Mouse (Mus musculus) E14TG2a.4 (cell line): ENCODE results near the gene Cnot1.
A peak's percentile ranks its signal among the peaks of the same experiment; 100 is the strongest.

Experiments
- H3K27me3 ChIP-seq: 2 replicates; pipeline ENCODE4 v1.6.1; 2014; ENCODE audit warnings: low read length, control low read depth; ENCODE audit not compliant: insufficient read depth
- H3K36me3 ChIP-seq: 2 replicates; pipeline ENCODE4 v1.6.1; 2014; ENCODE audit warnings: low read length, control low read depth; ENCODE audit not compliant: insufficient read depth
- H3K4me1 ChIP-seq: replicated peaks from 2 replicates; pipeline ENCODE4 v1.6.1; 2014; ENCODE audit warnings: low read depth, low read length, control low read depth
- H3K4me3 ChIP-seq: replicated peaks from 2 replicates; pipeline ENCODE4 v1.5.1; 2014; ENCODE audit warnings: mild to moderate bottlenecking, low read length
- H3K9me3 ChIP-seq: 2 replicates; pipeline ENCODE4 v1.6.1; 2014; ENCODE audit warnings: low read length, control low read depth
- CTCF ChIP-seq: conservative IDR thresholded peaks from 2 replicates; pipeline ENCODE4 v1.5.1; 2014; ENCODE audit warnings: low read length
- NANOG ChIP-seq: IDR thresholded peaks from 2 replicates; pipeline ENCODE4 v1.6.1; 2014; ENCODE audit warnings: borderline replicate concordance, low read length, mixed read lengths
- POU5F1 ChIP-seq: IDR thresholded peaks from 2 replicates; pipeline ENCODE4 v1.6.1; 2014; ENCODE audit warnings: low read length, borderline replicate concordance

The Cnot1 gene

GRCm38 (mm10) chr8:95741732-95742131 is 65.5 kb downstream of the Cnot1 start:
- TF ChIP-seq POU5F1: no peak
- H3K9me3 ChIP-seq: no peaks in the 10 kb centered on the region
- H3K27me3 ChIP-seq: no peaks in the 10 kb centered on the region
- no peaks in the 10 kb centered on the region for H3K4me1 ChIP-seq
- peaks cover 100% of the 10 kb centered on the region for H3K36me3 ChIP-seq
- no peak overlapping the region for H3K4me3 ChIP-seq

- Histone ChIP-seq H3K4me3 (no peak overlapping the region), H3K9me3 (no peaks in the 10 kb centered on the region), H3K36me3 (peaks cover 100% of the 10 kb centered on the region), H3K27me3 (no peaks in the 10 kb centered on the region), H3K4me1 (no peaks in the 10 kb centered on the region)
- TF ChIP-seq CTCF (no peak; the same call in 1 of the 2 replicates), NANOG (no peak), POU5F1 (no peak)
These were observed 68.7 kb downstream of the Cnot1 start for GRCm38 (mm10) chr8:95738596-95738995.

GRCm38 (mm10) chr8:95727625-95728024 is 79.6 kb downstream of the Cnot1 start:
- Histone ChIP-seq H3K9me3 (no peaks in the 10 kb centered on the region), H3K27me3 (no peaks in the 10 kb centered on the region), H3K36me3 (peaks cover 100% of the 10 kb centered on the region), H3K4me3 (no peak overlapping the region), H3K4me1 (no peaks in the 10 kb centered on the region)
- TF ChIP-seq POU5F1: no peak
- TF ChIP-seq NANOG: no peak

GRCm38 (mm10) chr8:95716546-95717335 is 90.5 kb downstream of the Cnot1 start:
- Histone ChIP-seq H3K9me3 (no peaks in the 10 kb centered on the region), H3K4me1 (peaks cover 61% of the 10 kb centered on the region), H3K27me3 (no peaks in the 10 kb centered on the region), H3K4me3 (peak overlapping the region; percentile 92), H3K36me3 (peaks cover 55% of the 10 kb centered on the region)
- no peak for TF ChIP-seq POU5F1

- no peaks in the 10 kb centered on the region for H3K27me3 ChIP-seq
- peaks cover 69% of the 10 kb centered on the region for H3K4me1 ChIP-seq
- TF ChIP-seq NANOG (no peak), CTCF (no peak), POU5F1 (no peak)
- H3K4me3 ChIP-seq: peak within 1 kb of the TSS; percentile 92
- H3K9me3 ChIP-seq: no peaks in the 10 kb centered on the region
- H3K36me3 ChIP-seq: peaks cover 55% of the 10 kb centered on the region
These were observed 91.4 kb downstream of the Cnot1 start, which contains the start of gene Setd6 for GRCm38 (mm10) chr8:95715676-95716531. Gene Setd6 (plus strand): TSS chr8:95715881.

- H3K36me3 ChIP-seq: peaks cover 45% of the 10 kb centered on the region
- TF ChIP-seq POU5F1: no peak
- no peak for TF ChIP-seq CTCF
- H3K4me3 ChIP-seq: peak overlapping the region; percentile 92
- H3K27me3 ChIP-seq: no peaks in the 10 kb centered on the region
- H3K9me3 ChIP-seq: no peaks in the 10 kb centered on the region
- H3K4me1 ChIP-seq: peaks cover 78% of the 10 kb centered on the region
These were observed 92.3 kb downstream of the Cnot1 start for GRCm38 (mm10) chr8:95714837-95715413.

- Histone ChIP-seq H3K9me3 (no peaks in the 10 kb centered on the region), H3K4me1 (peaks cover 84% of the 10 kb centered on the region), H3K27me3 (no peaks in the 10 kb centered on the region), H3K4me3 (no peak overlapping the region), H3K36me3 (peaks cover 43% of the 10 kb centered on the region)
- TF ChIP-seq CTCF: no peak
- no peak for TF ChIP-seq NANOG
- no peak for TF ChIP-seq POU5F1
These were observed 92.9 kb downstream of the Cnot1 start for GRCm38 (mm10) chr8:95714367-95714766.

GRCm38 (mm10) chr8:95713100-95714010 is 93.9 kb downstream of the Cnot1 start:
- TF ChIP-seq CTCF (peak; percentile 77), POU5F1 (no peak), NANOG (no peak)
- H3K4me1 ChIP-seq: peaks cover 88% of the 10 kb centered on the region
- H3K36me3 ChIP-seq: peaks cover 33% of the 10 kb centered on the region
- peak overlapping the region; percentile 45 for H3K4me3 ChIP-seq
- H3K27me3 ChIP-seq: no peaks in the 10 kb centered on the region
- H3K9me3 ChIP-seq: no peaks in the 10 kb centered on the region
